Mouse (Mus musculus): ENCODE measurements around the gene Decr2. TPM values are rescaled to one million over a fixed set of nuclear protein-coding genes. Genes with fewer than 3 reads are reported as not detected.

Gene Decr2
- polyA plus RNA-seq, 1 experiment from 2014 or later = 25.0 TPM

DNA sequence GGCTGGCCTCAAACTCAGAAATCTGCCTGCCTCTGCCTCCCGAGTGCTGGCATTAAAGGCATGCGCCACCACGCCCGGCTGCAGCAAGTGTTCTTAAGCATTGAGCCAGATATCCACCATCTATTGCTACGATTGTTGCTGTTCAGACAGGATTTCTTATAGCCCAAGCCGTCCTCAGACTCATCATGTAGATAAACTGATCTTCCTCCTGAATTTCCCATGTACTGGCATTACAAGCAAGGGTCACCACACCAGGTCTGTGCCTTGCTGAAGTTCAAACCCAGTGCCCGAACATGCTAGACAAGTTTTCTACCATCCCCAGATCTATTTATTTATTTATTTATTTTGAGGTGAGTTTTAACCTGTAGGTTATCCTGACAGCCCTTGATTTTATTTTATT, 8.3 kb upstream of the Decr2 start:
- Histone ChIP-seq H3K9me3 (ENCODE audit: low read depth, low read length) (no peaks in the 10 kb centered on the region), H3K4me1 (ENCODE audit: insufficient read depth) (no peaks in the 10 kb centered on the region; the same call in 1 of the 2 replicates), H3K4me2 (no peak overlapping the region), H3K27ac (ENCODE audit: low read depth) (no peak overlapping the region), H3K36me3 (ENCODE audit: insufficient read depth) (0 out of 2 replicates have a peak, but pooled peaks cover 3% of the 10 kb centered on the region), H3K9ac (no peak overlapping the region), H3K27me3 (ENCODE audit: insufficient read depth, low read length) (no peaks in the 10 kb centered on the region), H3K4me3 (ENCODE audit: low read depth, low read length) (no peak overlapping the region)
- no peak for ATAC-seq (ENCODE audit: insufficient read depth)
- DNase-seq = no peak
- WGBS = 85% methylated on average over 7 of the region's 7 CpGs
- no peak for TF ChIP-seq CTCF (IDR thresholded peaks at IDR 0.05; ENCODE audit: low read depth)

GRCm38 (mm10) chr17:26095121-26095740, 5.1 kb upstream of the Decr2 start, which contains the start of gene Nme4:
Nme4 (minus strand) TSS chr17:26095602.
- 0 out of 2 replicates have a peak, but pooled peaks cover 15% of the 10 kb centered on the region for H3K36me3 ChIP-seq (ENCODE audit: insufficient read depth)
- H3K9me3 ChIP-seq (ENCODE audit: low read depth, low read length) = no peaks in the 10 kb centered on the region
- H3K27ac ChIP-seq (ENCODE audit: low read depth) = peak within 1 kb of the TSS; percentile 83
- H3K9ac ChIP-seq = peak within 1 kb of the TSS; percentile 87
- H3K4me2 ChIP-seq = peak within 1 kb of the TSS; percentile 79
- DNase-seq (peak; percentile 79), ATAC-seq (ENCODE audit: insufficient read depth) (peak; percentile 77)
- no peak for TF ChIP-seq CTCF (IDR thresholded peaks at IDR 0.05; ENCODE audit: low read depth)
- H3K4me1 ChIP-seq (ENCODE audit: insufficient read depth) = no peaks in the 10 kb centered on the region; the same call in 1 of the 2 replicates
- no peaks in the 10 kb centered on the region for H3K27me3 ChIP-seq (ENCODE audit: insufficient read depth, low read length)
- 1% methylated on average over 47 of the region's 47 CpGs for WGBS
- peak within 1 kb of the TSS; percentile 66 for H3K4me3 ChIP-seq (ENCODE audit: low read depth, low read length)

DNA sequence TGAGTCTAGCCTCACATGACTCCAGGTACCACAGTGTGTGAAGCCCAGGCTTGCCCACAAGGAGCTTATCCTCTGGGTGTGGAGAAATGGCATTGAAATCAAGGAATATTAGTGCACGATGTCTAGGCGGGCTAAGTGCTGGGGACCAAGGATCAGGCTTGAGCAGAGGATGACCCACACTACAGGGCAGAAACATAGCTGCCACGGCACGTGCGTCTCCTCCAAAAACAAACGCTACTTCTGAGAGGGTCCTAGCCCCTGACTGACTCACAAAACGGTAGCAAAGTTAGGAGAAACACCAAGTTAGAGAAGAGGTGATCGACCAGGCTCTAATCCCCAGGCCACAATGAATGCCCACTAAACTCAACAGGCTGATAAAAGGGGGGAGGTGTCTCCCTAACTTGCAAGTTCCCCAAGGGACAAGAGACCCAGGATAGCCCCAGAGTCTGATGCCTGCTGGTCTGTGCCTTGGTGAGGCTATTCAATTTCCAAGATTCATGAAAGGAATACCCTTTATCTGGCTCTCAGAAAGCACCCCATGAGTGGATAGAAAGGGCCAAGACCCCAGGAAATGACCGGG, 4.5 kb upstream of the Decr2 start:
- Histone ChIP-seq H3K9me3 (ENCODE audit: low read depth, low read length) (no peaks in the 10 kb centered on the region), H3K4me3 (ENCODE audit: low read depth, low read length) (peak overlapping the region; percentile 66), H3K4me2 (peak overlapping the region; percentile 79), H3K36me3 (ENCODE audit: insufficient read depth) (0 out of 2 replicates have a peak, but pooled peaks cover 15% of the 10 kb centered on the region), H3K27ac (ENCODE audit: low read depth) (peak overlapping the region; percentile 83), H3K27me3 (ENCODE audit: insufficient read depth, low read length) (no peaks in the 10 kb centered on the region), H3K9ac (peak overlapping the region; percentile 87), H3K4me1 (ENCODE audit: insufficient read depth) (no peaks in the 10 kb centered on the region; the same call in 1 of the 2 replicates)
- no peak for TF ChIP-seq CTCF (IDR thresholded peaks at IDR 0.05; ENCODE audit: low read depth)
- ATAC-seq (ENCODE audit: insufficient read depth) = no peak
- DNase-seq = no peak
- 13% methylated on average over 9 of the region's 9 CpGs for WGBS

DNA sequence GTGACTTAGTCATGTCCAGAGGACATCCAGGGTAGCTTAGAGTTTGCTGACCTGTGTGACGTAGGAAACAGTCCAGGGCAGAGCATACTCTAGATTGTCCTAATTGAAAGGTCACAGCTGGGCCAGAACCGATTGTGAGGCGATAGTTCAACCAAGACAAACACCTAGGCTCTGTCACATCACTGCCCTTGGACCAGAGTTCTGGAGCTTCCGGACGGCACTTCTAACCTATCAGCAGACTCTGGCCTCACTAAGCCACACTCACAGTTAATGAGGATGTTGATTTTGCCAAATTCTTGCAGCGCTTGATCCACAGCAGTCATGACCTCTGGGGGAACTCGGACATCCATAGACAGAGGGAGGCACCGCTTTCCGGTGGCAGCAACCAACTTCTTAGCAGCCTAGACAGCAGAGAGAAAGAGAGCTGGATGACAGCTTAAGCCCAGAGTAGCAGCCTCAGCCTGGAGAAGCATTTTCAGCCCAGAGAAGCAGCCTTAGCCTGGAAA, 3.0 kb downstream of the Decr2 start:
- 80% methylated on average over 9 of the region's 9 CpGs for WGBS
- TF ChIP-seq CTCF (IDR thresholded peaks at IDR 0.05; ENCODE audit: low read depth) = no peak
- Histone ChIP-seq H3K9ac (no peak overlapping the region), H3K4me2 (no peak overlapping the region), H3K9me3 (ENCODE audit: low read depth, low read length) (no peaks in the 10 kb centered on the region), H3K36me3 (ENCODE audit: insufficient read depth) (0 out of 2 replicates have a peak, but pooled peaks cover 12% of the 10 kb centered on the region), H3K4me3 (ENCODE audit: low read depth, low read length) (no peak overlapping the region), H3K27ac (ENCODE audit: low read depth) (no peak overlapping the region), H3K4me1 (ENCODE audit: insufficient read depth) (no peaks in the 10 kb centered on the region), H3K27me3 (ENCODE audit: insufficient read depth, low read length) (no peaks in the 10 kb centered on the region)
- DNase-seq = no peak
- no peak for ATAC-seq (ENCODE audit: insufficient read depth)

DNA sequence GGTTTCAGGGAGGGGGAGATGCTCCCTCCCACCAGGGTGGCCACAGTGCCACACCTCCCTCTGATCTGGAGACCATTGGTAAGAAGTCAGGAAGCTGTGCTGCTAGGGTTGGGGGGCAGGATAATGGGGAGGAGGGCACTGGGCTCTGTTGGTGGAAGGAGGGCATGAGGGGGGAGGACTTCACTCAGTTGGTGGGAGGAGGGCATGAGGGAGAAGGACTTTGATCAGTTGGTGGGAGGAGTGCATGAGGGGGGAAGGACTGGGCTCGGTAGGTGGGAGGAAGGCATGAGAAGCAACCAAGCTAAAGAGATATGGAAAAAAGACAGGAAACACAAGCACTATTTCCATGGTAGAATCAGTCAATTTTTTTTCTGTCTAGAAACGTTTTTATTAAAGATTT, 9.3 kb downstream of the Decr2 start:
- H3K27ac ChIP-seq (ENCODE audit: low read depth) = no peak overlapping the region
- H3K4me2 ChIP-seq = no peak overlapping the region
- no peaks in the 10 kb centered on the region for H3K9me3 ChIP-seq (ENCODE audit: low read depth, low read length)
- H3K9ac ChIP-seq = no peak overlapping the region
- no peak overlapping the region for H3K4me3 ChIP-seq (ENCODE audit: low read depth, low read length)
- no peaks in the 10 kb centered on the region for H3K36me3 ChIP-seq (ENCODE audit: insufficient read depth)
- no peak for ATAC-seq (ENCODE audit: insufficient read depth)
- WGBS = 26% methylated on average over 2 of the region's 2 CpGs
- no peaks in the 10 kb centered on the region for H3K4me1 ChIP-seq (ENCODE audit: insufficient read depth)
- no peak for TF ChIP-seq CTCF (IDR thresholded peaks at IDR 0.05; ENCODE audit: low read depth)
- DNase-seq = no peak
- no peaks in the 10 kb centered on the region for H3K27me3 ChIP-seq (ENCODE audit: insufficient read depth, low read length)

DNA sequence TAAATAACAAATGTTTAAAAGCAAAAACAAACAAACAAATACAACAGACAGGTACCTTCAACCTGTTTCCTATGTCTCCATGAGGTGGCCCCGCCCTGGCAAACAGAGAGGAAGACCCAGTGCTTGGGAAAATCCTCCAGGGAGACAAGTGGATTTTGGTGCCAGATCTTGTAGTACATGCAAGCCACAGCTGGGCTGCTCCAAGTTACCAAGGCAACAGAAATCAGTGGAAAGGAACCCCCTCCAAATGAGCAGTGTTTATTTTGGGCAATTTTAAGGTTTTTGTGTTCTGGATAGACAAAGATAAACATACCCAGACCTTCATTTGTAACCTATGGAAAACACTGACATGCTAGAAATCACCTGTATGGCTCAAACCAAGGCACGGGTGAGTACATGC, 11.3 kb downstream of the Decr2 start:
- DNase-seq = no peak
- WGBS = 73% methylated on average over 2 of the region's 2 CpGs
- Histone ChIP-seq H3K27ac (ENCODE audit: low read depth) (no peak overlapping the region), H3K4me3 (ENCODE audit: low read depth, low read length) (no peak overlapping the region), H3K4me1 (ENCODE audit: insufficient read depth) (no peaks in the 10 kb centered on the region), H3K27me3 (ENCODE audit: insufficient read depth, low read length) (no peaks in the 10 kb centered on the region), H3K4me2 (no peak overlapping the region), H3K36me3 (ENCODE audit: insufficient read depth) (no peaks in the 10 kb centered on the region), H3K9me3 (ENCODE audit: low read depth, low read length) (no peaks in the 10 kb centered on the region), H3K9ac (no peak overlapping the region)
- ATAC-seq (ENCODE audit: insufficient read depth) = no peak
- no peak for TF ChIP-seq CTCF (IDR thresholded peaks at IDR 0.05; ENCODE audit: low read depth)

DNA sequence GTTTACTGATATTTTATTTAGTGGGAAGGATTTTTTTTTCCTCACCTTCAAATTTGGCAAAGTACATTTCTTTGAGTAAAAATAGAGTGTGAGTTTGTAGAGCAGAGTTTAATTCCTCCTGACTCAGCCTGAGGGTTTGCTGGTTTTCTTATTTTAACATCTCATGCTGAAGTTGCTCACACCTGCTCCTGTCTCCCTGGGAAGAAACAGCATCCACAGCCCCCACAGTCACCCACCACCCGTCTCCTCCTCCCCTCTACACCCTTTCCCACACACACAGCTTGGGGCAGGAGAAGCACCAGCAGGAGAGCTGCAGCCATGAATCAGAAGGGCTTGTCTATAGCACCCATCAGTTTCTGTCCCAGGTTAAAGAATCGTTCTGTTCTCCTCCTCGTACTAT, 14.9 kb downstream of the Decr2 start:
- TF ChIP-seq CTCF (IDR thresholded peaks at IDR 0.05; ENCODE audit: low read depth) = no peak
- H3K4me2 ChIP-seq = no peak overlapping the region
- no peaks in the 10 kb centered on the region for H3K4me1 ChIP-seq (ENCODE audit: insufficient read depth)
- H3K27ac ChIP-seq (ENCODE audit: low read depth) = no peak overlapping the region
- 56% methylated on average over 3 of the region's 3 CpGs for WGBS
- ATAC-seq (ENCODE audit: insufficient read depth) = no peak
- no peaks in the 10 kb centered on the region for H3K36me3 ChIP-seq (ENCODE audit: insufficient read depth)
- H3K9ac ChIP-seq = no peak overlapping the region
- H3K27me3 ChIP-seq (ENCODE audit: insufficient read depth, low read length) = no peaks in the 10 kb centered on the region
- H3K9me3 ChIP-seq (ENCODE audit: low read depth, low read length) = no peaks in the 10 kb centered on the region
- H3K4me3 ChIP-seq (ENCODE audit: low read depth, low read length) = no peak overlapping the region
- DNase-seq = no peak

All from lung, embryonic 14.5 days (tissue).